Mouse (Mus musculus) heart, adult 2 months (tissue): ENCODE data around the gene Ddn. TPM values are rescaled to one million over a fixed set of nuclear protein-coding genes. Genes with fewer than 3 reads are reported as not detected.
"Not testable (repeated sequence)": the region's sequence is repeated elsewhere in the genome, so short reads cannot be mapped to it uniquely, and the experiment has no call there.

Source experiments
- DNase-seq, 2 experiments: peaks; one replicate each; pipeline ENCODE4 v3.0.0; 2021
- H3K27ac ChIP-seq: fragments of 200-600 bp; 2 replicates; pipeline ENCODE4 v1.8.1; 2022
- H3K27me3 ChIP-seq: fragments of 200-500 bp; 2 replicates; pipeline ENCODE4 v1.6.1; 2012; ENCODE audit warnings: mild to moderate bottlenecking, low read length, inconsistent platforms, mixed read lengths; ENCODE audit not compliant: control insufficient read depth, insufficient read depth
- H3K36me3 ChIP-seq: fragments of 200-500 bp; 2 replicates; pipeline ENCODE4 v1.6.1; 2012; ENCODE audit warnings: low read length, inconsistent platforms; ENCODE audit not compliant: control insufficient read depth, insufficient read depth
- H3K4me1 ChIP-seq: fragments of 200-500 bp; 2 replicates; pipeline ENCODE4 v1.6.1; 2011; ENCODE audit warnings: low read length; ENCODE audit not compliant: control insufficient read depth, insufficient read depth
- H3K4me3 ChIP-seq: fragments of 200-600 bp; 2 replicates; pipeline ENCODE4 v1.8.1; 2022
- H3K79me2 ChIP-seq: fragments of 200-500 bp; replicated peaks from 2 replicates; pipeline ENCODE4 v1.6.1; 2012; ENCODE audit warnings: mild to moderate bottlenecking, inconsistent platforms, low read length, moderate library complexity, mixed read lengths; ENCODE audit not compliant: control insufficient read depth, insufficient read depth
- H3K9ac ChIP-seq: fragments of 200-500 bp; 2 replicates; pipeline ENCODE4 v1.6.1; 2012; ENCODE audit warnings: low read depth, mild to moderate bottlenecking, control low read depth, inconsistent platforms, low read length, mixed read lengths
- CTCF ChIP-seq: fragments of 200-600 bp; IDR thresholded peaks from 2 replicates; pipeline ENCODE4 v1.8.1; 2022; ENCODE audit warnings: antibody characterized with exemption, mild to moderate bottlenecking, moderate library complexity
- EP300 ChIP-seq: fragments of 200-500 bp; IDR thresholded peaks from 2 replicates; pipeline ENCODE4 v1.6.1; 2011; ENCODE audit warnings: low read depth, low read length, control low read depth; ENCODE audit not compliant: insufficient read depth
- POLR2A ChIP-seq: fragments of 200-500 bp; IDR thresholded peaks from 2 replicates; pipeline ENCODE4 v1.6.1; 2011; ENCODE audit warnings: mild to moderate bottlenecking, low read depth, low read length, control low read depth; ENCODE audit not compliant: insufficient read depth
- WGBS: fragments of 180-500 bp; shearing (Covaris S2); methylation state at CpG from one replicate; pipeline ENCODE4 v1.1.7; 2018; 5-methylcytosine and 5-hydroxymethylcytosine counted together
- intact Hi-C: fragments of 180-260 bp; cut with DNase I; formaldehyde crosslinking; loops from one replicate; pipeline ENCODE4 v1.15.1; 2025
- polyA plus RNA-seq: library from polyadenylated mRNA; depleted of rRNA; stranded (reverse); fragments of >200 nt; gene quantifications from 2 replicates; pipeline ENCODE4 v1.2.3, GENCODE M21; 2012
- total RNA-seq, 2 experiments: library from RNA; stranded (reverse); gene quantifications; 2 replicates each; pipeline ENCODE4 v1.2.3; 2021

The Ddn gene
- total and polyA plus RNA-seq, 3 experiments, result 0.23 to 0.50 (median 0.45) TPM

DNA sequence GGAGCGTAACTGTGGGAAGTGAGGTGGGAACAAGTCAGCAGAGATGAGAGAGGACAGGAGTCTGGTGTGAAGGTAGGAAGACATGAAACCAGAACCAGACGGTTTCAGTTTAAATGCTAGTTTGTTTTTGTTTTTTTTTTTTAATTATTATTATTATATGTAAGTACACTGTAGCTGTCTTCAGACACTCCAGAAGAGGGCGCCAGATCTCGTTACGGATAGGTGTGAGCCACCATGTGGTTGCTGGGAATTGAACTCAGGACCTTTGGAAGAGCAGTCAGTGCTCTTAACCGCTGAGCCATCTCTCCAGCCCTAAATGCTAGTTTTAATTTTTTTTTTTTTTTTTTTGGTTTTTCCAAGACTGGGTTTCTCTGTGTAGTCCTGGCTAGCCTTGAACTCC lies 922 bp upstream of the Ddn start:
- H3K36me3 ChIP-seq, DNase-seq, H3K79me2 ChIP-seq, intact Hi-C loops, H3K27me3 ChIP-seq, H3K9ac ChIP-seq, H3K4me1 ChIP-seq, H3K4me3 ChIP-seq, H3K27ac ChIP-seq: not testable (repeated sequence)
- TF ChIP-seq CTCF, result peak; percentile 53
- 86% methylated on average over 6 of the region's 6 CpGs for whole genome bisulfite sequencing

- H3K79me2 ChIP-seq, result no peaks in the 10 kb centered on the region
- peaks cover 2% of the 10 kb centered on the region; the same call in 1 of the 2 replicates for H3K27me3 ChIP-seq
- H3K27ac ChIP-seq, result no peak overlapping the region
- H3K4me1 ChIP-seq, result peaks cover 3% of the 10 kb centered on the region; the same call in 1 of the 2 replicates
- TF ChIP-seq POLR2A, result no peak
- no peak for TF ChIP-seq EP300
- no peak for TF ChIP-seq CTCF
- no peak overlapping the region; the same call in 1 of the 2 replicates for H3K4me3 ChIP-seq
- DNase-seq, result no peak
- no peaks in the 10 kb centered on the region; the same call in 1 of the 2 replicates for H3K36me3 ChIP-seq
- intact Hi-C loops, result no loop called here
- WGBS, result 23% methylated on average over 6 of the region's 6 CpGs
- no peak overlapping the region for H3K9ac ChIP-seq
These were observed 597 bp downstream of the Ddn start for GRCm38 (mm10) chr15:98808651-98809134.

DNA sequence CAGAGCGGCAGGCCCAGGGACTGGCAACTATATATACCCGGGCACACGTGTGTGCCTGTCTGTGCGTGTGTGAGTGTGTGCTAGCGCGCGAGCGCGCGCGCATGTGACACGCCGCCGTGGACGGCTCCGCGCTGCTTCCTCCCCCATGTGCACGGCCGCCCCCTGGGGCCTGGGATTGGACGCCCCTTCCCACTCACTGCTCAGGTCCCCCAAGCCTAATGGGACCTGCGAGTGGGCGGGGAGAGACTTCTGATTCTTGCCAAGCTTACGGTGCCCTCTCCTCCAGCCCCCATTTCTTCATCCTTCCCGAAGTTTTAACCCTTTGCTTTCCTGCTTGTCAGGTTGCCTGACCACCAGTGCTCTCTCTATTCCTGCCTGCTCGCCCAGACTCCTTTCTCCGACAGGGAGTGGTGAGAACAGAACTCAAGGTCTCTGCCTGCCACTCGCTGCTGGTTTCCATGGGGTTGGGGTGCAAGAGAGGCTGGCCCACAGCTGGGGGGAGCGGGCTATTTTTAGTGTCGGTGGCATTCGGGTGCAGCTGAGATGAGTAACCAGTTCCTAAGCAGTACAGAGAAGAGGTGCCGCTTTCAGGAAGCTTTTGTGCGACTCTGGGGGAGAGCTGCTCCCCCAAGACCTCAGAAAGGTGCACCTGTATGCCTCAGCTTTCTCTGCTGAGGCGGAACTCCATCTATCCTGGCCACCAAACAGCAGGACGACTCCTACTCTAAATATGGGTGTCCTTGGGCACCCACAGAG lies 1.2 kb downstream of the Ddn start:
- WGBS, result 2% methylated on average over 34 of the region's 34 CpGs

DNA sequence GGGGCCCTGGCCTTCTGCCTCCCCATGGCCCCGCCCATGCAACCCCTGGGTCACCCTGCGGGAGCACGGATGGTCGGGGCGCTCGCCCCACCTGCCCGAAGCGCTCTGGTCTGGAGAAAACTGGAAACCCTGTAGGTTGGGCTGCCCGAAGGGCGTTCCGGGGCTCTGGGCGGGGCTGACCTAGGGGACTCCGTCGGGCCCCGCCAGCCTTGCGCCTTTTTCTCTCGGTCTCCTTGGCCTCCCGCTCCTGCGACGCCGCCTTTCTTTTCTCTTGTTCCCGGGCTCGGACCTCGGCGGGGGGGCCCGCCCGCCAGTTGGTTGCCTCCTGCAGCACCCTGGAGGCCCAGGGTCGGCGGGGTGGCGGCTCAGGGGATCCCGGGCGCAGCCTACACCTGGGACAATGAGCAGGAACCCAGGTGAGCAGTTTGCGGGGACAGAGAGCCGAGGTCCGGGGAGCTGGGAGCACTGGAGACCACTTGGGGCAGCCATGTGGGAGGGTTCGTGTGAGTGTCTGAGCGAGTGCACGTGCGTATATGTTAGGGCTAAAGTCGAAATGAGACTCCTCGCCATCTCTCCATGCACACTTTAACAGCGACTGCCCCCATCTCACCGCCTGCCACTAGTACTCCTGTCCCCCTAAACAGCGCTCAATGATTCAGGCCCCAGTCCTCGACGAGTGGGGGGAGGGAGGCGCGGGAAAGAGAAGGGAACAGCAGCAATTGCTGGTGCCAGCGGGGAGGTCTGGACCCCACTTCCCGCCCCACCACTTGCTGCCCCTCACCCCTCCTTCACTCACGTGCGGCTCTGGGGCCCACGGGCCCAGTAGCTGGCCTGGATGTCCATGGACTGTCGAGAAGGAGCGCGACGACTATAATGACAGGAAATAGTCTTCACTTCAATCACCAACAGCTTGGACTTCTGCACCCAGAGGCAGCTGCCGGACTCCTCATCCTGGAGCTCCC lies 2.2 kb downstream of the Ddn start:
- Histone ChIP-seq H3K4me3 (peak overlapping the region; percentile 9; the same call in 1 of the 2 replicates), H3K9ac (no peak overlapping the region), H3K36me3 (no peaks in the 10 kb centered on the region), H3K27ac (no peak overlapping the region), H3K27me3 (peaks cover 2% of the 10 kb centered on the region; the same call in 1 of the 2 replicates), H3K79me2 (no peaks in the 10 kb centered on the region), H3K4me1 (peaks cover 3% of the 10 kb centered on the region; the same call in 1 of the 2 replicates)
- no peak for TF ChIP-seq CTCF
- no peak for TF ChIP-seq EP300
- no peak for TF ChIP-seq POLR2A
- intact Hi-C loops, result no loop called here
- no peak for DNase-seq
- WGBS, result 11% methylated on average over 58 of the region's 58 CpGs

More for the DNA sequence above, 1.2 kb downstream of the Ddn start:
- Histone ChIP-seq H3K79me2 (no peaks in the 10 kb centered on the region), H3K27me3 (peaks cover 2% of the 10 kb centered on the region; the same call in 1 of the 2 replicates), H3K4me3 (peak overlapping the region; percentile 43), H3K9ac (peak overlapping the region; percentile 43), H3K27ac (no peak overlapping the region), H3K4me1 (peaks cover 3% of the 10 kb centered on the region; the same call in 1 of the 2 replicates), H3K36me3 (no peaks in the 10 kb centered on the region; the same call in 1 of the 2 replicates)
- intact Hi-C loops, result no loop called here
- TF ChIP-seq POLR2A (no peak), EP300 (no peak), CTCF (no peak)
- peak; percentile 50 to 60 for DNase-seq

- intact Hi-C loops, result no loop called here
- WGBS, result 45% methylated on average over 30 of the region's 30 CpGs
- Histone ChIP-seq H3K36me3 (no peaks in the 10 kb centered on the region), H3K79me2 (no peaks in the 10 kb centered on the region), H3K27ac (no peak overlapping the region), H3K9ac (no peak overlapping the region), H3K4me1 (peaks cover 3% of the 10 kb centered on the region; the same call in 1 of the 2 replicates), H3K4me3 (no peak overlapping the region), H3K27me3 (peaks cover 2% of the 10 kb centered on the region; the same call in 1 of the 2 replicates)
- DNase-seq, result no peak
- no peak for TF ChIP-seq EP300
These were observed 3.0 kb downstream of the Ddn start for GRCm38 (mm10) chr15:98806071-98806808.
